Mouse (Mus musculus): ENCODE measurements around the gene Zfr2. TPM values are rescaled to one million over a fixed set of nuclear protein-coding genes. Genes with fewer than 3 reads are reported as not detected.

The Zfr2 gene
- total RNA-seq, 2 experiments from 2014 or later: 2.1 to 3.5 TPM

GRCm38 (mm10) chr10:81249442-81249841, 16.5 kb downstream of the Zfr2 start:
- DNase-seq: no peak

- DNase-seq: no peak
Measured at GRCm38 (mm10) chr10:81252424-81253419, 19.8 kb downstream of the Zfr2 start, which contains the start of gene Matk. Gene Matk, plus strand, starts transcription at chr10:81252935.

GRCm38 (mm10) chr10:81254886-81255285, 21.9 kb downstream of the Zfr2 start:
- DNase-seq: no peak

GRCm38 (mm10) chr10:81257158-81258039, 24.4 kb downstream of the Zfr2 start:
- DNase-seq: no peak

- DNase-seq: no peak
Measured at GRCm38 (mm10) chr10:81259225-81259884, 26.4 kb downstream of the Zfr2 start.

GRCm38 (mm10) chr10:81261025-81261424, 28.1 kb downstream of the Zfr2 start:
- DNase-seq: no peak

GRCm38 (mm10) chr10:81265540-81265939, 32.6 kb downstream of the Zfr2 start:
- DNase-seq: no peak

GRCm38 (mm10) chr10:81266211-81267105, 33.5 kb downstream of the Zfr2 start, which contains the start of the genes Mrpl54 and Apba3:
Gene Mrpl54, minus strand, starts transcription at chr10:81266934.
Gene Apba3, plus strand, starts transcription at chr10:81266960.
- DNase-seq: peak; percentile 98

GRCm38 (mm10) chr10:81268056-81268455, 35.1 kb downstream of the Zfr2 start:
- DNase-seq: peak; percentile 75

GRCm38 (mm10) chr10:81268643-81269412, 35.9 kb downstream of the Zfr2 start:
- no peak for DNase-seq

- no peak for DNase-seq
Measured at GRCm38 (mm10) chr10:81272356-81272755, 39.4 kb downstream of the Zfr2 start.

GRCm38 (mm10) chr10:81273842-81274241, 40.9 kb downstream of the Zfr2 start:
- DNase-seq: no peak

- DNase-seq: no peak
Measured at GRCm38 (mm10) chr10:81277676-81278075, 44.7 kb downstream of the Zfr2 start.

GRCm38 (mm10) chr10:81279496-81279895, 46.5 kb downstream of the Zfr2 start:
- no peak for DNase-seq

- no peak for DNase-seq
Measured at GRCm38 (mm10) chr10:81284189-81284588, 51.2 kb downstream of the Zfr2 start.

- DNase-seq: no peak
Measured at GRCm38 (mm10) chr10:81284719-81285118, 51.8 kb downstream of the Zfr2 start.

GRCm38 (mm10) chr10:81285694-81286450, 52.9 kb downstream of the Zfr2 start:
- peak; percentile 92 for DNase-seq

- DNase-seq: no peak
Measured at GRCm38 (mm10) chr10:81286586-81286985, 53.6 kb downstream of the Zfr2 start.

GRCm38 (mm10) chr10:81287513-81288157, 54.7 kb downstream of the Zfr2 start:
- DNase-seq: peak; percentile 72

Data from gastrocnemius, postnatal 10 days (tissue).